Mouse (Mus musculus): ENCODE data around the gene Dbx1.

Gene Dbx1

DNA sequence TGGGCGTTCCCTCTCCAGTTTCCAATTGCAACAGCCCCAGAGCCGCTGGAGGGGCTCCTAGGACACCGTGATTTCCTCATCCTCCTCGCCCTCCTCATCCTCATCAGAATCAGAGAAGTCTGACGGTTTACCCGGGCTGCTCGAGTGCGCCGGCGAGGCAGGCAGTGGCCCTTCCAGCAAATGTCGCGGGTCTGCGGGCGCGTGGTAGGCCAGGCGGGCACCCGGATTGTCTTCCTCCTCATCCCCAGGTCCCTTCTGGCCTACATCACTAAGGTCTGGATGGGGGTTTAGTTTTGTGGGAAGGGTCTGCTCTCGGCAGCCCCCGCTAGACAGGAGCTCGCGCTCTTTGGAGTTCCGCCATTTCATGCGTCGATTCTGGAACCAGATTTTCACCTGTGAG lies 4.3 kb downstream of the Dbx1 start:
- DNase-seq (ENCODE audit: low spot score) = no peak

DNA sequence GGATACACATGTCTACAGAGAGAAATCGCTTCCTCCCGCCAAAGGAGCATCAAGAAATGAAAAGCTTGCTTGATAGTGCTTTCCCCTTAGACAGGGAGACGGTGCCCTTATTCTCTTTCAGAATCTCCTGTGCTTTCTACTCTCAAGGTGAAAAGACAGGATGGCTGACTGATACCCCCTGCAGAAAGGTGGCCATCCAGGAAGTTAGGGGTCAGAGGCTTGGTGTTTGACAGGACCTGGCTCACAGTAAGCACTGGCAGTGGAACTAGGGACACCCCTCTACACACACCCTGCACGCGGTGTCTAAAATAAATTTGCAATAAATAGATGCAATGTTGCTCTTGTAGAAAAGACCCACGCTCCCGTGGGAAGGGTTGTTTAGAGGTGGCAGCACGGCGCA lies 4.8 kb downstream of the Dbx1 start:
- DNase-seq (ENCODE audit: low spot score) = no peak

DNA sequence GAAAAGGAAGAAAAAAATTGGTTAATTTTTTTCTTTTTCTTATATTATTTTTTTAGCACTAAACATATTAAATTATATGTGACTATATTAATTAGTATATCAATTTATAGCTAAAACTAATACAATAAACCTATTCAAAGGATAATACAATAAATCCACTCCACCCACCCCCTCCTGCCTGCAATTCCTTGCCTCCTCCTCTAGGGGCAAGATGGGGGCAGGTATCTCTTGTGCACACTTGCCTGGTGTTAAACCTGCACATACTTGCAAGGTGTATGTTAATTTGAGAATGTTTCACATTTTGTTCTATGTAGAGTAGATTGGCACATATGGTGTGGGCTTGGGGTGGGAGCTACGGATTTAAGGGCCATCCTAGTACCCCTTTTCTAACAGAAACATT lies 16.5 kb downstream of the Dbx1 start:
- no peak for DNase-seq (ENCODE audit: low spot score)

- no peak for DNase-seq (ENCODE audit: low spot score)
Observed at GRCm38 (mm10) chr7:49617087-49617486, 19.6 kb downstream of the Dbx1 start.

- DNase-seq (ENCODE audit: low spot score) = peak; percentile 51
Observed at GRCm38 (mm10) chr7:49616258-49616735, 20.4 kb downstream of the Dbx1 start.

- no peak for DNase-seq (ENCODE audit: low spot score)
Observed at GRCm38 (mm10) chr7:49604965-49605795, 31.5 kb downstream of the Dbx1 start.

GRCm38 (mm10) chr7:49604244-49604643 lies 32.4 kb downstream of the Dbx1 start:
- DNase-seq (ENCODE audit: low spot score) = no peak

- DNase-seq (ENCODE audit: low spot score) = peak; percentile 37
Observed at GRCm38 (mm10) chr7:49601191-49601975, 35.3 kb downstream of the Dbx1 start.

- DNase-seq (ENCODE audit: low spot score) = no peak
Observed at GRCm38 (mm10) chr7:49599950-49600349, 36.7 kb downstream of the Dbx1 start.

- no peak for DNase-seq (ENCODE audit: low spot score)
Observed at GRCm38 (mm10) chr7:49598225-49598624, 38.4 kb downstream of the Dbx1 start.

DNA sequence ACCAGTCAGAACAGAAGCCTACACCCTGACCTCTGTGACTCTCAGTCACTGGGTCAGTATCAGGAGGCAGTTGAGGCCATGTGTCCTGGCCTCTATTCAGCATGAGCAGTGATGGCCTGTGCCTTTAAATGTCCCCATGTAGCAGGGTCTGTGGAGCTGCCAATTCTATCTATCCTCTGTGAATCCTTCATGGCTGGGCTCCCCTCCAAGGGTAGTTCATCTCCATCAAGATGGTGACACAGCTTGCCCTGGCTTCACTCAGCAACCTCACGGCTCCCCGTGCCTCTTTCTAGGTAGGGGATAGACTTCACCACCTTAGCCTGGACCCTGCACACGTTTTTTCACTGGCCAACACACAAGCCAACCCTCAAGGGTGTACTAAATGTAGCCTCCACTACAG lies 38.9 kb downstream of the Dbx1 start:
- DNase-seq (ENCODE audit: low spot score) = no peak

GRCm38 (mm10) chr7:49589635-49590034 lies 47.0 kb downstream of the Dbx1 start:
- DNase-seq (ENCODE audit: low spot score) = no peak

GRCm38 (mm10) chr7:49586530-49587120 lies 50.0 kb downstream of the Dbx1 start:
- no peak for DNase-seq (ENCODE audit: low spot score)

- no peak for DNase-seq (ENCODE audit: low spot score)
Observed at GRCm38 (mm10) chr7:49583176-49583575, 53.5 kb downstream of the Dbx1 start.

DNA sequence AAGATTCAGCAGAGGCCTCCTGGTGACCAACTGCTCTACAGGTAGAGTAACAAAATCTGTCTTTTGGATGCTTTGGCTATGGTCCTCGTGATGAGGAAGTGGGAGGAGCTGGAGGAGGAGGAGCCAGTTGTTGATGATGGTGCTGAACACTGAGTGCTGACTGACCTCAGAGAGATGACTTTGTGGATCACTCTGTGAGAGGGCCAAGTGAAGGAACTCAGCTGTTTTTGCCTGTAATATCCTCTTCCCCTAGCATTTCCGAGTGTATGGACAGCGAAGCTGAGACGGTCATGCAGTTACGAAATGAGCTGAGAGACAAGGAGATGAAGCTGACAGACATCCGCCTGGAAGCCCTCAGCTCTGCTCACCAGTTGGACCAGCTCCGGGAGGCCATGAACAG lies 54.1 kb downstream of the Dbx1 start:
- no peak for DNase-seq (ENCODE audit: low spot score)

DNA sequence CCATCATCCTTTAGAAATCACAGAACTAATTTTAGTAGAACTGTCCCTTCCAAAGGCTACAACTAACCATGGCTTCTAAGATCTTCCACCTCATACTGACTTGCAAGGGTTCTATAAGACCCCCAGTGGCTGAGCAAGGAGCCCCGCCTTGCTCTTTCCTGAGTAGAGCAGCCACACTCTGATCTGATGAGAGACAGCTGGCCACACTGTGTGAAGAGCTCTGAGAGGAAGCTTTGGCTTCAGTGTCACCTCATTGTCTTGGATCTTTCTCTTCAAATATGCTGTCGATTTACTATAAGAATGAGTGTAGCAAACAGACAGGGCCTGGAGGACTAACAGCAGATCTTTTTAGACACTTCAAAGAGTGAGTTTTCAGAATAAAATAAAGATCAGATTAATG lies 54.7 kb downstream of the Dbx1 start:
- DNase-seq (ENCODE audit: low spot score) = no peak
